Comparison of ENCODE assay signal across 8 mouse cellular contexts in genomic region chr12:111712476-111712875, GRCm38 (mm10). TPM values are rescaled to one million over a fixed set of nuclear protein-coding genes. Genes with fewer than 3 reads are reported as not detected.
DNase-seq lines count a peak whose midpoint lies in the region; ATAC-seq and TF ChIP-seq lines count a peak whose summit lies in the region.

No protein-coding gene starts in this region.

- TF ChIP-seq CTCF in lung, embryonic 14.5 days (IDR thresholded peaks at IDR 0.05; ENCODE audit: low read depth) = no peak
- no peak for TF ChIP-seq CTCF in liver, embryonic 14.5 days (IDR thresholded peaks at IDR 0.05; ENCODE audit: low read depth)
- TF ChIP-seq CTCF in stomach, postnatal 0 days (IDR thresholded peaks at IDR 0.05; ENCODE audit: low read depth) = no peak

- H3K9ac ChIP-seq in lung, embryonic 14.5 days = peak overlapping the region; percentile 97
- peak overlapping the region; percentile 98 for H3K9ac ChIP-seq in heart, embryonic 16.5 days (ENCODE audit: low read length)
- H3K9ac ChIP-seq in liver, embryonic 14.5 days (replicated peaks) = peak overlapping the region; percentile 87
- H3K9ac ChIP-seq in stomach, postnatal 0 days (ENCODE audit: low read length) = peak overlapping the region; percentile 97

- H3K4me3 ChIP-seq in lung, embryonic 14.5 days (ENCODE audit: low read depth, low read length) = peak overlapping the region; percentile 98
- H3K4me3 ChIP-seq in brown adipose tissue, adult 24 weeks (ENCODE audit: insufficient read depth, low read depth, low read length) = peak overlapping the region; percentile 86
- H3K4me3 ChIP-seq in heart, embryonic 16.5 days (ENCODE audit: low read length) = peak overlapping the region; percentile 94
- H3K4me3 ChIP-seq in liver, embryonic 14.5 days (ENCODE audit: insufficient read depth in 1 of 2, low read depth in 2 of 2, low read length in 2 of 2) = peak overlapping the region; percentile 89 to 95
- H3K4me3 ChIP-seq in stomach, postnatal 0 days (ENCODE audit: low read depth, low read length) = peak overlapping the region; percentile 94

- peak; percentile 56 for DNase-seq in lung, embryonic 14.5 days
- no peak for DNase-seq in lung, postnatal 25 days (ENCODE audit: low spot score)
- no peak for DNase-seq in liver, embryonic 14.5 days (ENCODE audit: low read depth in 3 of 3, low spot score in 3 of 3)
- DNase-seq in stomach, postnatal 0 days (ENCODE audit: low spot score) = no peak
- DNase-seq in frontal cortex, postnatal 14 days (ENCODE audit: low spot score in 2 of 2) = no peak

- H3K9me3 ChIP-seq in lung, embryonic 14.5 days (ENCODE audit: low read depth, low read length) = no peaks in the 10 kb centered on the region
- no peaks in the 10 kb centered on the region for H3K9me3 ChIP-seq in heart, embryonic 16.5 days (replicated peaks; ENCODE audit: control insufficient read depth, low read length)
- no peaks in the 10 kb centered on the region for H3K9me3 ChIP-seq in liver, embryonic 14.5 days (ENCODE audit: control insufficient read depth, low read length)
- H3K9me3 ChIP-seq in stomach, postnatal 0 days (ENCODE audit: control insufficient read depth, low read length) = no peaks in the 10 kb centered on the region

- TF ChIP-seq EP300 in liver, embryonic 14.5 days (IDR thresholded peaks at IDR 0.05; ENCODE audit: low read depth) = no peak
- no peak for TF ChIP-seq EP300 in stomach, postnatal 0 days (optimal IDR thresholded peaks at IDR 0.05)

- H3K27ac ChIP-seq in lung, embryonic 14.5 days (ENCODE audit: low read depth) = peak overlapping the region; percentile 84
- H3K27ac ChIP-seq in brown adipose tissue, adult 24 weeks (replicated peaks; ENCODE audit: low read depth, low read length) = peak overlapping the region; percentile 73
- H3K27ac ChIP-seq in heart, embryonic 16.5 days (ENCODE audit: low read length) = peak overlapping the region; percentile 80
- H3K27ac ChIP-seq in liver, embryonic 14.5 days = no peak overlapping the region; the same call in 1 of the 2 replicates
- peak overlapping the region; percentile 88 for H3K27ac ChIP-seq in stomach, postnatal 0 days (replicated peaks)

- H3K27me3 ChIP-seq in lung, embryonic 14.5 days (ENCODE audit: insufficient read depth, low read length) = no peaks in the 10 kb centered on the region
- H3K27me3 ChIP-seq in heart, embryonic 16.5 days (ENCODE audit: control insufficient read depth, insufficient read depth, low read length) = no peaks in the 10 kb centered on the region
- no peaks in the 10 kb centered on the region for H3K27me3 ChIP-seq in liver, embryonic 14.5 days (ENCODE audit: control insufficient read depth, insufficient read depth, low read length)
- no peaks in the 10 kb centered on the region for H3K27me3 ChIP-seq in stomach, postnatal 0 days (ENCODE audit: control insufficient read depth, insufficient read depth, low read length)

- H3K36me3 ChIP-seq in lung, embryonic 14.5 days (ENCODE audit: insufficient read depth) = peaks cover 38% of the 10 kb centered on the region
- H3K36me3 ChIP-seq in heart, embryonic 16.5 days (ENCODE audit: control insufficient read depth, insufficient read depth) = peaks cover 25% of the 10 kb centered on the region
- H3K36me3 ChIP-seq in liver, embryonic 14.5 days (replicated peaks; ENCODE audit: control insufficient read depth, insufficient read depth, low read depth) = peaks cover 23% of the 10 kb centered on the region
- peaks cover 16% of the 10 kb centered on the region; the same call in 1 of the 2 replicates for H3K36me3 ChIP-seq in stomach, postnatal 0 days (ENCODE audit: control insufficient read depth, insufficient read depth, low read length)

- no peaks in the 10 kb centered on the region for H3K4me1 ChIP-seq in lung, embryonic 14.5 days (ENCODE audit: insufficient read depth)
- peaks cover 16% of the 10 kb centered on the region for H3K4me1 ChIP-seq in brown adipose tissue, adult 24 weeks (ENCODE audit: control insufficient read depth, insufficient read depth, insufficient read length, low read length)
- peaks cover 23% of the 10 kb centered on the region for H3K4me1 ChIP-seq in heart, embryonic 16.5 days (ENCODE audit: control insufficient read depth, insufficient read depth, low read length)
- peaks cover 0 to 16% of the 10 kb centered on the region in 2 experiments for H3K4me1 ChIP-seq in liver, embryonic 14.5 days (replicated peaks; ENCODE audit: control insufficient read depth in 2 of 2, insufficient read depth in 2 of 2, low read length in 1 of 2)
- peaks cover 3% of the 10 kb centered on the region; the same call in 1 of the 2 replicates for H3K4me1 ChIP-seq in stomach, postnatal 0 days (replicated peaks; ENCODE audit: control insufficient read depth, insufficient read depth)

- under 1% methylated on average over 33 of the region's 33 CpGs for whole genome bisulfite sequencing in lung, embryonic 14.5 days
- WGBS in heart, embryonic 16.5 days = under 1% methylated on average over 32 of the region's 33 CpGs
- 2% methylated on average over 29 of the region's 33 CpGs for WGBS in liver, embryonic 14.5 days (ENCODE audit: insufficient replicate concordance)
- WGBS in stomach, postnatal 0 days = under 1% methylated on average over 29 of the region's 33 CpGs

- H3K4me2 ChIP-seq in lung, embryonic 14.5 days = peak overlapping the region; percentile 91
- H3K4me2 ChIP-seq in heart, embryonic 16.5 days (ENCODE audit: low read depth, low read length) = peak overlapping the region; percentile 78
- H3K4me2 ChIP-seq in liver, embryonic 14.5 days (ENCODE audit: low read depth) = peak overlapping the region; percentile 86
- H3K4me2 ChIP-seq in stomach, postnatal 0 days (replicated peaks; ENCODE audit: low read depth) = peak overlapping the region; percentile 83

- no peak; the same call in 1 of the 2 replicates for ATAC-seq in lung, embryonic 14.5 days (ENCODE audit: insufficient read depth)
- peak; percentile 20 for ATAC-seq in heart, embryonic 16.5 days (replicated peaks; ENCODE audit: extremely low read depth, insufficient read depth, low FRiP score)
- ATAC-seq in liver, embryonic 14.5 days (ENCODE audit: insufficient read depth) = peak; percentile 19; the same call in 1 of the 2 replicates
- peak; percentile 6; the same call in 1 of the 2 replicates for ATAC-seq in stomach, postnatal 0 days (ENCODE audit: low FRiP score, low TSS enrichment)
- ATAC-seq in megakaryocyte-erythroid progenitor cell, adult 5-6 weeks (replicated peaks; ENCODE audit: low FRiP score, low TSS enrichment, poor library complexity, severe bottlenecking) = no peak

RNA-seq across cellular contexts. Expression of gene Bag5, which starts 0.6 kb away (rescaled TPM):
- polyA plus RNA-seq in lung, embryonic 14.5 days (2014; fragmentation: Nextera tagmentation; extraction: Ambion mirVana) = 51.5 and 53.2 TPM in 2 replicates
- 16.2 and 18.1 TPM in 2 replicates for polyA plus RNA-seq in brown adipose tissue, adult 24 weeks (2012; ENCODE audit: insufficient read depth, insufficient read length, missing spikeins)
- 40.9 and 42.9 TPM in 2 replicates for polyA plus RNA-seq in heart, embryonic 16.5 days (2015; fragmentation: Nextera tagmentation; extraction: Ambion mirVana)
- polyA plus RNA-seq in liver, embryonic 14.5 days (2012; rRNA removed) = 5.5 and 9.8 TPM in 2 replicates
- polyA plus RNA-seq in liver, embryonic 14.5 days (2014; fragmentation: Nextera tagmentation; extraction: Ambion mirVana) = 15.2 and 15.5 TPM in 2 replicates
- polyA plus RNA-seq in stomach, postnatal 0 days (2015; fragmentation: Nextera tagmentation; extraction: Ambion mirVana) = 34.9 and 36.9 TPM in 2 replicates
- total RNA-seq in megakaryocyte-erythroid progenitor cell, adult 5-6 weeks (2014; fragmentation: Nextera tagmentation) = 27.7 and 28.9 TPM in 2 replicates
- 33.0 and 52.3 TPM in 2 replicates for total RNA-seq in megakaryocyte-erythroid progenitor cell, adult 5-6 weeks (2017)

RNA-seq across cellular contexts. Expression of gene Apopt1, which starts 0.6 kb away (rescaled TPM):
- 53.3 and 57.3 TPM in 2 replicates for polyA plus RNA-seq in lung, embryonic 14.5 days (2014; fragmentation: Nextera tagmentation; extraction: Ambion mirVana)
- polyA plus RNA-seq in brown adipose tissue, adult 24 weeks (2012; ENCODE audit: insufficient read depth, insufficient read length, missing spikeins) = 123 and 134 TPM in 2 replicates
- 40.2 and 43.9 TPM in 2 replicates for polyA plus RNA-seq in heart, embryonic 16.5 days (2015; fragmentation: Nextera tagmentation; extraction: Ambion mirVana)
- polyA plus RNA-seq in liver, embryonic 14.5 days (2012; rRNA removed) = 7.5 and 13.4 TPM in 2 replicates
- 19.3 and 20.0 TPM in 2 replicates for polyA plus RNA-seq in liver, embryonic 14.5 days (2014; fragmentation: Nextera tagmentation; extraction: Ambion mirVana)
- polyA plus RNA-seq in stomach, postnatal 0 days (2015; fragmentation: Nextera tagmentation; extraction: Ambion mirVana) = 41.8 and 42.8 TPM in 2 replicates
- total RNA-seq in megakaryocyte-erythroid progenitor cell, adult 5-6 weeks (2014; fragmentation: Nextera tagmentation) = 62.7 and 67.7 TPM in 2 replicates
- 55.5 and 56.4 TPM in 2 replicates for total RNA-seq in megakaryocyte-erythroid progenitor cell, adult 5-6 weeks (2017)

RNA-seq across cellular contexts. Expression of gene Trmt61a, which starts 34.6 kb away (rescaled TPM):
- 8.7 and 9.3 TPM in 2 replicates for polyA plus RNA-seq in lung, embryonic 14.5 days (2014; fragmentation: Nextera tagmentation; extraction: Ambion mirVana)
- polyA plus RNA-seq in brown adipose tissue, adult 24 weeks (2012; ENCODE audit: insufficient read depth, insufficient read length, missing spikeins) = 2.9 and 3.2 TPM in 2 replicates
- polyA plus RNA-seq in heart, embryonic 16.5 days (2015; fragmentation: Nextera tagmentation; extraction: Ambion mirVana) = 7.7 and 8.5 TPM in 2 replicates
- 19.3 and 32.7 TPM in 2 replicates for polyA plus RNA-seq in liver, embryonic 14.5 days (2012; rRNA removed)
- 3.3 and 4.4 TPM in 2 replicates for polyA plus RNA-seq in liver, embryonic 14.5 days (2014; fragmentation: Nextera tagmentation; extraction: Ambion mirVana)
- polyA plus RNA-seq in stomach, postnatal 0 days (2015; fragmentation: Nextera tagmentation; extraction: Ambion mirVana) = 7.4 and 8.5 TPM in 2 replicates
- total RNA-seq in megakaryocyte-erythroid progenitor cell, adult 5-6 weeks (2014; fragmentation: Nextera tagmentation) = 20.5 and 26.7 TPM in 2 replicates
- total RNA-seq in megakaryocyte-erythroid progenitor cell, adult 5-6 weeks (2017) = 11.1 and 15.4 TPM in 2 replicates

RNA-seq across cellular contexts. Expression of gene Ckb, which starts 40.3 kb away (rescaled TPM):
- polyA plus RNA-seq in lung, embryonic 14.5 days (2014; fragmentation: Nextera tagmentation; extraction: Ambion mirVana) = 210 and 217 TPM in 2 replicates
- 20.8 and 30.3 TPM in 2 replicates for polyA plus RNA-seq in brown adipose tissue, adult 24 weeks (2012; ENCODE audit: insufficient read depth, insufficient read length, missing spikeins)
- 388 and 414 TPM in 2 replicates for polyA plus RNA-seq in heart, embryonic 16.5 days (2015; fragmentation: Nextera tagmentation; extraction: Ambion mirVana)
- 26.5 and 31.4 TPM in 2 replicates for polyA plus RNA-seq in liver, embryonic 14.5 days (2012; rRNA removed)
- 26.1 and 28.0 TPM in 2 replicates for polyA plus RNA-seq in liver, embryonic 14.5 days (2014; fragmentation: Nextera tagmentation; extraction: Ambion mirVana)
- polyA plus RNA-seq in stomach, postnatal 0 days (2015; fragmentation: Nextera tagmentation; extraction: Ambion mirVana) = 532 and 573 TPM in 2 replicates
- 2.7 TPM in 1 of 2 replicates, not detected in the other for total RNA-seq in megakaryocyte-erythroid progenitor cell, adult 5-6 weeks (2014; fragmentation: Nextera tagmentation)
- total RNA-seq in megakaryocyte-erythroid progenitor cell, adult 5-6 weeks (2017) = 1.5 and 4.4 TPM in 2 replicates

RNA-seq across cellular contexts. Expression of gene Klc1, which starts 46.2 kb away (rescaled TPM):
- 90.5 and 96.7 TPM in 2 replicates for polyA plus RNA-seq in lung, embryonic 14.5 days (2014; fragmentation: Nextera tagmentation; extraction: Ambion mirVana)
- polyA plus RNA-seq in brown adipose tissue, adult 24 weeks (2012; ENCODE audit: insufficient read depth, insufficient read length, missing spikeins) = 20.6 and 63.5 TPM in 2 replicates
- 125 and 134 TPM in 2 replicates for polyA plus RNA-seq in heart, embryonic 16.5 days (2015; fragmentation: Nextera tagmentation; extraction: Ambion mirVana)
- 11.3 and 16.3 TPM in 2 replicates for polyA plus RNA-seq in liver, embryonic 14.5 days (2012; rRNA removed)
- 14.3 and 17.2 TPM in 2 replicates for polyA plus RNA-seq in liver, embryonic 14.5 days (2014; fragmentation: Nextera tagmentation; extraction: Ambion mirVana)
- polyA plus RNA-seq in stomach, postnatal 0 days (2015; fragmentation: Nextera tagmentation; extraction: Ambion mirVana) = 55.7 and 56.7 TPM in 2 replicates
- total RNA-seq in megakaryocyte-erythroid progenitor cell, adult 5-6 weeks (2014; fragmentation: Nextera tagmentation) = 35.3 and 58.3 TPM in 2 replicates
- total RNA-seq in megakaryocyte-erythroid progenitor cell, adult 5-6 weeks (2017) = 28.3 and 36.1 TPM in 2 replicates

Comparison
In these comparisons a context has a peak if more than half of its experiments do, and no peak if none do; other contexts are left out.
1. ATAC-seq: peak in heart, embryonic 16.5 days (single experiment), liver, embryonic 14.5 days (single experiment) and stomach, postnatal 0 days (single experiment); none in lung, embryonic 14.5 days (single experiment) and megakaryocyte-erythroid progenitor cell, adult 5-6 weeks (single experiment).
2. Peak in every context shown above with its lines, with median percentiles within 50 percentile points of each other: H3K4me2 ChIP-seq, H3K4me3 ChIP-seq and H3K9ac ChIP-seq.